Mouse (Mus musculus) embryonic facial prominence, embryonic 11.5 days (tissue): ENCODE results near the gene Ssr3. TPM values are rescaled to one million over a fixed set of nuclear protein-coding genes. Genes with fewer than 3 reads are reported as not detected.

Experiments
- ATAC-seq: fragments of 200-750 bp; cut with Nextera tagmentation; replicated peaks from 2 replicates; pipeline ENCODE4 v1.8.0; 2017; ENCODE audit warnings: low read depth; ENCODE audit not compliant: insufficient number of reproducible peaks, low FRiP score, low TSS enrichment
- DNase-seq: peaks from one replicate; pipeline ENCODE4 v3.0.0-alpha.2; 2015; ENCODE audit warnings: low spot score
- H3K27ac ChIP-seq: fragments of 300-500 bp; sonication (generic); replicated peaks from 2 replicates; pipeline ENCODE4 v1.5.1; 2014; ENCODE audit warnings: mild to moderate bottlenecking, low read depth, low read length, control low read depth
- H3K27me3 ChIP-seq: fragments of 300-500 bp; sonication (generic); 2 replicates; pipeline ENCODE4 v1.6.1; 2014; ENCODE audit warnings: mild to moderate bottlenecking, low read length, moderate library complexity, mixed read lengths; ENCODE audit not compliant: control insufficient read depth, insufficient read depth
- H3K36me3 ChIP-seq: fragments of 300-500 bp; sonication (generic); replicated peaks from 2 replicates; pipeline ENCODE4 v1.6.1; 2014; ENCODE audit warnings: low read depth, mild to moderate bottlenecking, low read length, moderate library complexity, mixed read lengths; ENCODE audit not compliant: control insufficient read depth, insufficient read depth
- H3K4me1 ChIP-seq: fragments of 300-500 bp; sonication (generic); 2 replicates; pipeline ENCODE4 v1.6.1; 2014; ENCODE audit warnings: low read length, mixed read lengths; ENCODE audit not compliant: control insufficient read depth, insufficient read depth
- H3K4me2 ChIP-seq: fragments of 300-500 bp; sonication (generic); 2 replicates; pipeline ENCODE4 v1.6.1; 2014; ENCODE audit warnings: low read depth, mild to moderate bottlenecking, control low read depth, low read length, moderate library complexity
- H3K4me3 ChIP-seq: fragments of 300-500 bp; sonication (generic); 2 replicates; pipeline ENCODE4 v1.5.1; 2014; ENCODE audit warnings: low read depth, low read length, control low read depth
- H3K9ac ChIP-seq: fragments of 300-500 bp; sonication (generic); replicated peaks from 2 replicates; pipeline ENCODE4 v1.6.1; 2014; ENCODE audit warnings: mild to moderate bottlenecking, control low read depth, low read length
- H3K9me3 ChIP-seq: fragments of 300-500 bp; sonication (generic); replicated peaks from 2 replicates; pipeline ENCODE4 v1.6.1; 2016; ENCODE audit warnings: mild to moderate bottlenecking, low read length, inconsistent platforms, mixed read lengths; ENCODE audit not compliant: control insufficient read depth
- WGBS: fragments of 180-500 bp; shearing (Covaris S2); extraction: QIAGEN DNeasy Blood & Tissue Kit; methylation state at CpG from one replicate; pipeline ENCODE4 v1.1.7; 2014; 5-methylcytosine and 5-hydroxymethylcytosine counted together
- polyA plus RNA-seq: library from polyadenylated mRNA; unstranded; fragments of >200 nt; fragmentation: Nextera tagmentation; extraction: Ambion mirVana; gene quantifications from 2 replicates; pipeline ENCODE4 v1.2.1, GENCODE M21; 2014

Ssr3 gene
- polyA plus RNA-seq, 1 experiment from 2014 or later: 333 TPM

- Histone ChIP-seq H3K4me1 (no peaks in the 10 kb centered on the region; the same call in 1 of the 2 replicates), H3K9ac (no peak overlapping the region), H3K9me3 (no peaks in the 10 kb centered on the region), H3K4me2 (no peak overlapping the region), H3K27ac (no peak overlapping the region), H3K36me3 (no peaks in the 10 kb centered on the region), H3K27me3 (no peaks in the 10 kb centered on the region), H3K4me3 (no peak overlapping the region)
- DNase-seq: no peak
- 77% methylated on average over 6 of the region's 6 CpGs for WGBS
- no peak for ATAC-seq
Observed at GRCm38 (mm10) chr3:65355479-65355878, 36.9 kb downstream of the Ssr3 start.

- Histone ChIP-seq H3K4me3 (no peak overlapping the region), H3K36me3 (no peaks in the 10 kb centered on the region), H3K9me3 (no peaks in the 10 kb centered on the region), H3K27me3 (no peaks in the 10 kb centered on the region), H3K4me1 (no peaks in the 10 kb centered on the region), H3K27ac (no peak overlapping the region), H3K4me2 (no peak overlapping the region), H3K9ac (no peak overlapping the region)
- no peak for ATAC-seq
- WGBS: 67% methylated on average over 10 of the region's 10 CpGs
- no peak for DNase-seq
Observed at GRCm38 (mm10) chr3:65353263-65354037, 39.0 kb downstream of the Ssr3 start.

- Histone ChIP-seq H3K4me3 (no peak overlapping the region), H3K9me3 (no peaks in the 10 kb centered on the region), H3K4me1 (no peaks in the 10 kb centered on the region), H3K27ac (no peak overlapping the region), H3K27me3 (no peaks in the 10 kb centered on the region), H3K4me2 (no peak overlapping the region), H3K9ac (no peak overlapping the region), H3K36me3 (no peaks in the 10 kb centered on the region)
- 52% methylated on average over 4 of the region's 4 CpGs for WGBS
- ATAC-seq (no peak), DNase-seq (peak; percentile 72)
Observed at GRCm38 (mm10) chr3:65352278-65353127, 39.9 kb downstream of the Ssr3 start.

- Histone ChIP-seq H3K4me2 (no peak overlapping the region), H3K9me3 (no peaks in the 10 kb centered on the region), H3K27me3 (no peaks in the 10 kb centered on the region), H3K4me1 (no peaks in the 10 kb centered on the region), H3K27ac (no peak overlapping the region), H3K9ac (no peak overlapping the region), H3K4me3 (no peak overlapping the region), H3K36me3 (no peaks in the 10 kb centered on the region)
- ATAC-seq: no peak
- DNase-seq: no peak
- WGBS: 97% methylated on average over 1 of the region's 1 CpGs
Observed at GRCm38 (mm10) chr3:65346176-65346575, 46.2 kb downstream of the Ssr3 start.

- no peak overlapping the region for H3K4me2 ChIP-seq
- H3K9me3 ChIP-seq: no peaks in the 10 kb centered on the region
- 78% methylated on average over 5 of the region's 5 CpGs for WGBS
- H3K27ac ChIP-seq: no peak overlapping the region
- no peak for ATAC-seq
- H3K27me3 ChIP-seq: no peaks in the 10 kb centered on the region
- no peaks in the 10 kb centered on the region for H3K4me1 ChIP-seq
- no peak overlapping the region for H3K4me3 ChIP-seq
- no peak for DNase-seq
- H3K36me3 ChIP-seq: no peaks in the 10 kb centered on the region
- H3K9ac ChIP-seq: no peak overlapping the region
Observed at GRCm38 (mm10) chr3:65340173-65340951, 52.1 kb downstream of the Ssr3 start.

- no peaks in the 10 kb centered on the region for H3K9me3 ChIP-seq
- 78% methylated on average over 10 of the region's 10 CpGs for WGBS
- H3K4me2 ChIP-seq: no peak overlapping the region
- no peak overlapping the region for H3K4me3 ChIP-seq
- H3K9ac ChIP-seq: no peak overlapping the region
- H3K4me1 ChIP-seq: no peaks in the 10 kb centered on the region
- H3K27ac ChIP-seq: no peak overlapping the region
- DNase-seq (no peak), ATAC-seq (no peak)
- no peaks in the 10 kb centered on the region for H3K27me3 ChIP-seq
- H3K36me3 ChIP-seq: no peaks in the 10 kb centered on the region
Observed at GRCm38 (mm10) chr3:65337835-65338464, 54.5 kb downstream of the Ssr3 start.
